Mouse (Mus musculus): ENCODE data around the gene Desi2. TPM values are rescaled to one million over a fixed set of nuclear protein-coding genes. Genes with fewer than 3 reads are reported as not detected.

The Desi2 gene
- polyA plus RNA-seq, 1 experiment from 2014 or later: 22.1 TPM

Other genes starting within 250 kb of the Desi2 start
- gene Catspere2, start 204.0 kb upstream of the Desi2 start, polyA plus RNA-seq (2016; fragmentation: Nextera tagmentation; extraction: Ambion mirVana): 0.09 and 0.13 TPM in 2 replicates
- gene Cox20, start 131.7 kb downstream of the Desi2 start, polyA plus RNA-seq (2016; fragmentation: Nextera tagmentation; extraction: Ambion mirVana): 124 and 132 TPM in 2 replicates
- gene Hnrnpu, start 150.4 kb downstream of the Desi2 start, polyA plus RNA-seq (2016; fragmentation: Nextera tagmentation; extraction: Ambion mirVana): 869 and 872 TPM in 2 replicates
- 4.7 and 7.1 TPM in 2 replicates for gene Efcab2, start 218.7 kb downstream of the Desi2 start, polyA plus RNA-seq (2016; fragmentation: Nextera tagmentation; extraction: Ambion mirVana)